Mouse (Mus musculus): ENCODE measurements around the gene Lrba.
A peak's percentile ranks its signal among the peaks of the same experiment; 100 is the strongest.

Gene Lrba

DNA sequence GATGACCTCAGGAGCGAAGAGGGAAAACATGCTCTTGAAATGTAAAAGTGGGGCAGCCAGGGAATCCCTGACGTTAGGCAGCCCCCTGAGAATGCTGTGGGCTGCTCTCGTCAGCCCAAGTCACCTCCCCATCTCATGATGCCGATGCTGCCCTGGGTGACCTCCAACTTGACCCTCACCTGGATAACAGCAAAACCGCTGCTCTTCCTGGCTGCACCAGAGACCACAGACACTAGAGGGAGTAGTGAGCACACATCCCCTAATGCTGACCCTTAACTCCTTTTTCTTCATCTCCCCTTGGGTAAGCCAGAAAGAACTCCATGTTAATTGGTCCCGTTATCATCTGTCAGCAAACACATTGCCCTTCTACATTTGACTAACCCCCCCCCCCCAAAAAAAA lies 572.2 kb downstream of the Lrba start:
- DNase-seq (ENCODE audit: low spot score): peak; percentile 68

GRCm38 (mm10) chr3:86797871-86798460 lies 573.5 kb downstream of the Lrba start:
- no peak for DNase-seq (ENCODE audit: low spot score)

DNA sequence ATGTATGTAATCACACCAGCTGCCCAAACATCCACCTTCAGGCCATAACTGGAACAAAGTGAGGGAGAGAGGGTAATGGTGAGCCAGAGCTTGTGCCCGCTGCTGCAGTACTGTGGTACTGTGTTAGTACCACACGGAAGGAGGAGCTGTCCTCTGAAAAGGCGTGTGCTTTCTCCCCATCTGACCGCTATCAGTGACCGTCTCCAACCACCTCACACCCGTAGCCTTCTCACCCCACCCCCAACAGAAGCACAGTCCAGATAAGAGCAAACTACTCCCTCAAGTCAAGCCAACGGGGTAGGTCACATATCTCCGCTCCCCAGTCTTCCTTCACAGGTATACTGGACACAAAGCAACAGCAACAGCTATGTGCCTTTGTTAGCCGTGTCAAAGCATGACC lies 574.6 kb downstream of the Lrba start:
- DNase-seq (ENCODE audit: low spot score): no peak

DNA sequence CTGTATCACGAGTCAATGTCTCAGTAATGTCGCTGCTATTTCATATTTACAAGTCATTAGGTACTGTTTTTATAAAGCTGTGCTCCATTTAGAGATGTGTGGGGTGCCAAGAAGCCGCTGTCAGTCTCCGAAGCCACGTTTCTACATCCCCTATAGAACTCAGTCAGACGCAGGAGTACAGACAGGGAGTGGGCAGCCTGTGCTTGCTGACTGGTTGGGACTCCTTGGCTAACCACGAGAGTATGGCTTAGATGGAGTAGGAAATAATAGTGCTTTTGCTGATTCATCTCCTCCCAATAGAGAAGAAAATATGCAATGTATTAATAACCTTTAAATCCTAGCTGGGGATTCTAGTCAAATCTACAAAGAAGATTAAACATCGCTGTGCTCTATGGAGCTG lies 576.4 kb downstream of the Lrba start:
- DNase-seq (ENCODE audit: low spot score): no peak

DNA sequence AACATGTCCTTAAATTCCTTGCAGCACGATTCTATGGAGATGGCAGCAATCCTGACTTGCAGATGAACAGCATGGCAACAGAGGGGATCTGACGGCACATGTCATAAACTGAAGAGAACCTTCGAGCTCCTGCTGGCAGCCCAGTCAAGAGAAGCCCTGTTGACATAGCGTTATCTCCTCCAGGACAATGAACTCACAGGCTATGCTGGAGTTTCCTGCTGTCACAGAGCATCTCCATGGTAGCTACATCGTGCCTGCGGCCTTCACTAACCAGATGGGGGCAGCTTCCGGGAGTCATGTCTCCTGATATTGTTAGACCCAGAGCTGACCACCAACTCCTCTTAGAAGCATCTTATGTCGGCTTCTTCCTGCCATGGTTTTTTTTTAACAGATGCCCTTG lies 578.3 kb downstream of the Lrba start:
- no peak for DNase-seq (ENCODE audit: low spot score)

GRCm38 (mm10) chr3:86804265-86804664 lies 579.8 kb downstream of the Lrba start:
- no peak for DNase-seq (ENCODE audit: low spot score)

DNA sequence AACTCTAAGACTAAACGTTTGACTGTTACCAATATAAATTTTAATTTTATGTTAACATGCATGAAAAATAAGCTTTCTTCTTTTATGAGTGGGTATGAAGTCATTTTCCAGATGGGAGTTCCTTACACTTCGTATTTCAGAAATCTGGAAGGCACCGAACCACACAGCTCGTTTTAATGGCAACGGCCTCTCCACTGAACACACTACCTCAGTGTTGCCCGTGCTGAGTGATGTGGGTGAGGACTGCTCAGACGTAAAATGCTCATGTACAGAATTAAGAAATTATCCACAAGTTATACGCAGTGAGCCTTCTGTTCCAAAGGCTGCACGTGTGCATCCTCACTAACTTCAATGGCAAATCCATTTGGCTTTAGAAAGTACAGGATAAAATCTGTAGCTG lies 582.4 kb downstream of the Lrba start:
- DNase-seq (ENCODE audit: low spot score): no peak

- peak; percentile 69 for DNase-seq (ENCODE audit: low spot score)
Measured at GRCm38 (mm10) chr3:86807750-86808467, 583.4 kb downstream of the Lrba start.

- DNase-seq (ENCODE audit: low spot score): no peak
Measured at GRCm38 (mm10) chr3:86809199-86809598, 584.7 kb downstream of the Lrba start.

- no peak for DNase-seq (ENCODE audit: low spot score)
Measured at GRCm38 (mm10) chr3:86809646-86810045, 585.2 kb downstream of the Lrba start.

- DNase-seq (ENCODE audit: low spot score): no peak
Measured at GRCm38 (mm10) chr3:86810908-86811307, 586.4 kb downstream of the Lrba start.

- peak; percentile 95 for DNase-seq (ENCODE audit: low spot score)
Measured at GRCm38 (mm10) chr3:86812689-86813088, 588.2 kb downstream of the Lrba start.

GRCm38 (mm10) chr3:86818001-86818585 lies 593.6 kb downstream of the Lrba start:
- DNase-seq (ENCODE audit: low spot score): no peak

DNA sequence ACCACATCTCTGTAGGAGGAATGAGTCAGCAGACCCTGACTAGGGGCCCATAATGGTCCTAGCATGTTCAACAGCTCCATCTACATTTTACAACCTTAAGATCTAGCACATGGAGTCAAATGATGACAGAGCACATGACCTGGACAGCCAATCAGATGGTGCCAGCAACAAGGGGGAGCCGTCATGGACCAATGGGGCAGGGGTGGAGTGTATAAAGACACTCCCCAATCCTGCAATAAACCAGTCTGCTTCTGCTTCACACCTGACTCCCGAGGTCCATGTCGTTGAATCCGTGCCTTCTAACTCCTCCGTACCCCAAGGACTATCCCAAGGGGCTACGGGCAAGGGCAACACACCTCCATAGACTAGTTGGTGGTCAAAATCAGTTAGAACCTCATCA lies 594.9 kb downstream of the Lrba start:
- no peak for DNase-seq (ENCODE audit: low spot score)

DNA sequence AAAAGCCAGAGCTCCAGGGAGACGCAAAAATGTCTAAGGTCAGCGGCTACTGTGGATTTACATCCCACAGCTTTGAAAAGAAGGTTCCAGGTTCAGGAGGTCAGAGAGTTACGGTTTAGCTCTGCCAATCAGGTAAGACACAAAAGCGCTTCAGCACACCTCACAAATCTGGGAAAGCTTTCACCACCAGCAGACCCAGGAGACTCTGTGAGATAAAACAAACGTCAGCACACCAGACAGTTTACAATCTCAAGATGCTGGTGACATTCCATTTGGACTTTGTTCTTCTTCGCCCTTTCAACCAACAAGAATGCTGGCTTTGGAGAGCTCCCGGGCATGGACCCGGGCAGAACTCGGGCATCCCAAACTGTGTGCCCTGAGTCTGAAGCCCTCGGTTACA lies 595.9 kb downstream of the Lrba start:
- DNase-seq (ENCODE audit: low spot score): no peak

GRCm38 (mm10) chr3:86821383-86821782 lies 596.9 kb downstream of the Lrba start:
- no peak for DNase-seq (ENCODE audit: low spot score)

DNA sequence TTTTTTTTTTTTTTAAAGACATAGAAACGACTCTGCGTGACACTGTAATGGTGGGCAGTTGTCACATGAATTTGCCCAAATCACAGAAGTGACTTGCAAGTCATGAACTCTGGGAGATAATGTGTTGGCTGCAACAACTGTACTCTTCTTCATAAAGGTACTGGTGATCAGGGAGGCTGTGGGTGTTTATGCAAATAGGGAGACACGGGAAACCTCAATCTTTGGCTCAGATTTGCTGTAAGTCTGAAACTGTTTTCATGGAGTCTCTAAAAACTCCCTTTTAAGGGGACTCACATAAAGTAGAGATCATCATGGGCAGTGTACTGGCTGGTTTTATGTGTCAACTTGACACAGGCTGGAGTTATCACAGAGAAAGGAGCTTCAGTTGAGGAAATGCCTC lies 603.0 kb downstream of the Lrba start:
- no peak for DNase-seq (ENCODE audit: low spot score)

DNA sequence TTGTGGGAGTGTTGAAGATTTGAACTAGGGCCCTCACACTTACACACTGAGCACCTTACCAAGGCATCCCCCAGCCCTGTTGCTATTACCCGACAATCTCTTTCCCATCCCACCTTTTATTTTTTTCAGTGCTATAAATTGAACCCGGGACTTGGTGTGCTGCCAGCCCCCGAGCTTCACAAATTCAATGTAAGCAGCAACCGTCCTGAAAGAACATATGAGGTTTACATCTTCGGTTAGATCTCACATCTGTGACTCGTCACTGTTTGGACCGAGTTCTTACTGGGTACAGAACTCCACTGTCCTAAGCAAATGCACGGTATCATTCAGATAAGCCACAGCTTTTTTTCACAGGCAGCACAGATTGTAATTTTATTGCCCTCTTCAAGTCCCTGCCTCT lies 607.6 kb downstream of the Lrba start:
- no peak for DNase-seq (ENCODE audit: low spot score)

All from retina, embryonic 14.5 days (tissue).